Mouse (Mus musculus) layer of hippocampus, postnatal 10 days (tissue): ENCODE results near the gene Prdm4. TPM values are rescaled to one million over a fixed set of nuclear protein-coding genes. Genes with fewer than 3 reads are reported as not detected.

ENCODE experiments used
- DNase-seq, 2 experiments: peaks; one replicate each; pipeline ENCODE4 v3.0.0; 2021; ENCODE audit warnings: low spot score in 2 of 2
- long read RNA-seq: library from polyadenylated mRNA; stranded (forward); transcript quantifications from one replicate; pipeline ENCODE4 v2.0.0, GENCODE M21; 2023
- total RNA-seq, 2 experiments: library from RNA; stranded (reverse); gene quantifications; 2 replicates each; pipeline ENCODE4 v1.2.3; 2021

The Prdm4 gene
- 10 to 100 TPM; 30.4 to 34.3 TPM for total RNA-seq
- long read RNA-seq, partial matches to known transcripts, result 4 of 19 reads
- long read RNA-seq, other reads (novel, unspliced or antisense), result 14 of 19 reads

- peak; percentile 93 to 96 for DNase-seq
Measured at GRCm38 (mm10) chr10:85916498-85917309, at the start of gene Prdm4. Gene Prdm4 (minus strand): TSS chr10:85917142.

GRCm38 (mm10) chr10:85966476-85966875 is 49.5 kb upstream of the Prdm4 start:
- DNase-seq, result no peak

- DNase-seq, result no peak
Measured at GRCm38 (mm10) chr10:85964316-85964715, 47.4 kb upstream of the Prdm4 start.

GRCm38 (mm10) chr10:85962897-85963296 is 46.0 kb upstream of the Prdm4 start:
- DNase-seq, result no peak

- DNase-seq, result peak; percentile 99
Measured at GRCm38 (mm10) chr10:85957464-85957950, 40.6 kb upstream of the Prdm4 start, which contains the start of gene Rtcb. Gene Rtcb (minus strand): TSS chr10:85957823.

GRCm38 (mm10) chr10:85956871-85957419 is 40.0 kb upstream of the Prdm4 start:
- DNase-seq, result no peak

- DNase-seq, result no peak
Measured at GRCm38 (mm10) chr10:85954429-85954828, 37.5 kb upstream of the Prdm4 start.

GRCm38 (mm10) chr10:85953401-85953800 is 36.5 kb upstream of the Prdm4 start:
- DNase-seq, result no peak

GRCm38 (mm10) chr10:85951765-85952443 is 35.0 kb upstream of the Prdm4 start:
- no peak for DNase-seq

GRCm38 (mm10) chr10:85948483-85949196 is 31.7 kb upstream of the Prdm4 start:
- no peak for DNase-seq

GRCm38 (mm10) chr10:85936280-85936965 is 19.5 kb upstream of the Prdm4 start:
- no peak for DNase-seq

- no peak for DNase-seq
Measured at GRCm38 (mm10) chr10:85929962-85930361, 13.0 kb upstream of the Prdm4 start.

GRCm38 (mm10) chr10:85929208-85929591 is 12.3 kb upstream of the Prdm4 start:
- peak; percentile 8 to 12 for DNase-seq

- DNase-seq, result peak; percentile 75 to 81
Measured at GRCm38 (mm10) chr10:85928499-85929207, 11.7 kb upstream of the Prdm4 start.

GRCm38 (mm10) chr10:85927676-85928445 is 10.9 kb upstream of the Prdm4 start, which contains the start of gene Ascl4:
Gene Ascl4 (plus strand): TSS chr10:85927681.
- DNase-seq, result peak in 1 of 2 experiments; percentile 12

GRCm38 (mm10) chr10:85879886-85880486 is 37.0 kb downstream of the Prdm4 start:
- no peak for DNase-seq

GRCm38 (mm10) chr10:85875812-85876211 is 41.1 kb downstream of the Prdm4 start:
- DNase-seq, result no peak

GRCm38 (mm10) chr10:85873861-85874544 is 42.9 kb downstream of the Prdm4 start:
- no peak for DNase-seq
